Mouse (Mus musculus): ENCODE measurements around the gene Smpd2.

DNA sequence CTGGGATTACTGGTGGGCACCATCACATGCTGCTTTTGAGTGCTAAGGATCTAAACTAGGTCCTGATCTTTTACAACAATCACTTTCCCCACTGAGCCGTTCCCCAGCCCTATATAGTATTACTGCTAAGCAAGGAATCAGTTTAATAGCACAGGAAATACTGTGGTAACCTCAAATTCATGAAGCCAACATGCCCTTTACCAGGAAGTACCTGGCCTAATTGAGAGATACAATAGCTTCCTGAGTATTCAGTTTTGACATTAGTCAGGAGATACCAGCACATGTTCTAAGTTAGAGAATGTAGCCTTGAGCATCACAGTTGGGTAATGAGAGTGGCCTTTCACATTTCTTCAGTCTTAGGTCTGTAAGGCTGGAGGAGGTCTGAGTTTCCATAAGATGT, 46.5 kb upstream of the Smpd2 start:
- TF ChIP-seq CTCF (IDR thresholded peaks at IDR 0.05; ENCODE audit: borderline replicate concordance, insufficient read depth, low read depth, low read length) (no peak), POLR2A (IDR thresholded peaks at IDR 0.05; ENCODE audit: borderline replicate concordance, insufficient read depth, low read length) (no peak)
